Mouse (Mus musculus) E14TG2a.4 (cell line): ENCODE measurements around the gene Nav1.
"Not testable (repeated sequence)": the region's sequence is repeated elsewhere in the genome, so short reads cannot be mapped to it uniquely, and the experiment has no call there.

Experiments used
- H3K27me3 ChIP-seq: 2 replicates; pipeline ENCODE4 v1.6.1; 2014; ENCODE audit warnings: low read length, control low read depth; ENCODE audit not compliant: insufficient read depth
- H3K36me3 ChIP-seq: 2 replicates; pipeline ENCODE4 v1.6.1; 2014; ENCODE audit warnings: low read length, control low read depth; ENCODE audit not compliant: insufficient read depth
- H3K4me1 ChIP-seq: replicated peaks from 2 replicates; pipeline ENCODE4 v1.6.1; 2014; ENCODE audit warnings: low read depth, low read length, control low read depth
- H3K4me3 ChIP-seq: replicated peaks from 2 replicates; pipeline ENCODE4 v1.5.1; 2014; ENCODE audit warnings: mild to moderate bottlenecking, low read length
- H3K9me3 ChIP-seq: 2 replicates; pipeline ENCODE4 v1.6.1; 2014; ENCODE audit warnings: low read length, control low read depth
- CTCF ChIP-seq: conservative IDR thresholded peaks from 2 replicates; pipeline ENCODE4 v1.5.1; 2014; ENCODE audit warnings: low read length
- NANOG ChIP-seq: IDR thresholded peaks from 2 replicates; pipeline ENCODE4 v1.6.1; 2014; ENCODE audit warnings: borderline replicate concordance, low read length, mixed read lengths
- POU5F1 ChIP-seq: IDR thresholded peaks from 2 replicates; pipeline ENCODE4 v1.6.1; 2014; ENCODE audit warnings: low read length, borderline replicate concordance

The Nav1 gene

DNA sequence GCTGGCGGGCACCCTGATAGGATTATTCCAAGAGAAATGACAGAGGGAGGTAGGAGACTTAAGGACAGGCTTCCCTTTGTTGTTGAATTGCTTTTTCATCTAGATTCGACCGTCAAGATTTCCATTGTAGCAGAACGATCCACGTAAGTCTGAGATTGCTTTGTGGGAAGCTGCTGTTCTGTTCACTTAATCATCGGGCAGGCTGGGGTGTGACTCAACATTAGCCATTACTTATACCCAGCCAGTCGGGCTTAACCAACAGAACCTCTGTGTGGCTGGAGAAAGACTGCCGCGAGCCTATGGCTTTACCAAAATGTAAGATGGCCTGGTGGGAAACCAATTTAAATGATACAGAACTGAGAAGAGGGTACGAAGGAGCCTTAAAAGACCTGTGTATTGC, 114.7 kb downstream of the Nav1 start:
- no peaks in the 10 kb centered on the region for H3K9me3 ChIP-seq
- TF ChIP-seq POU5F1 (no peak), CTCF (no peak), NANOG (no peak)

DNA sequence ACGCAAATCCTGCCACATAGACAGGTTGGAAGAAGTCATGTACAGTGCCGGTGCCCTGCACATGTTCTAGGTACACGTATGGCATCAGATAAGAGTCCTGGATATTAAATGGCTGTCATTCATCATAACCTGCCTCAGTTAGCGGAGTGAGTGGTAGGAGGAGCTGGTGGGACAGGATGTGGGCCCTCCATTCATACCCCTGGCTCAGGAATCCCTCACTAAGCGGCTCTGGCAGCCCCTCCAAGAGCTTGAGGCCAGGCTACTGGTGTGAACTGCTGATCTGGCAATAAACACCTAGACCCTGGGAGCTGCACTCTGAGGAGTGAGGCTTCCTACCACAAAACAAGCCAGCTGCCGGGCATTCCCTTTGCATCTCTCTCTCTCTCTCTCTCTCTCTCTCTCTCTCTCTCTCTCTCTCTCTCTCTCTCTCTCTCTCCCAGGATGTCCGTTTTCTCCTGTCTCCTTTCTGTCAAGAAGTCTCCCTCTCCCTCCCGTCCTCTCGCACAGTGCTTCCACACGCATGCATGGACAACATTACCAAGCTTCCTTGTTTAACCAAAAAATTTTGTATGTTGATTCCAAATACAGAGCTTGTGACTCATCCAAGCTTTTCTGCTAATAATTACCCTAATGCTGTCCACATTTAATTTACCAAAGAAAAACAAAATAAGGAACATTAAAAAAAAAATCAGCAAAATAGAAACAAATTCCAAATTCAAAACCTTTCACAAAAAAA, 116.0 kb downstream of the Nav1 start:
- TF ChIP-seq POU5F1 (no peak), CTCF (no peak), NANOG (no peak)
- H3K4me1 ChIP-seq = peaks cover 56% of the 10 kb centered on the region
- no peaks in the 10 kb centered on the region for H3K9me3 ChIP-seq
- H3K27me3 ChIP-seq = no peaks in the 10 kb centered on the region
- H3K36me3 ChIP-seq = peaks cover 7% of the 10 kb centered on the region; the same call in 1 of the 2 replicates
- no peak overlapping the region for H3K4me3 ChIP-seq

More for the DNA sequence above, 114.7 kb downstream of the Nav1 start:
- Histone ChIP-seq H3K4me1 (peaks cover 57% of the 10 kb centered on the region), H3K4me3 (no peak overlapping the region), H3K36me3 (peaks cover 4% of the 10 kb centered on the region; the same call in 1 of the 2 replicates), H3K27me3 (no peaks in the 10 kb centered on the region)

DNA sequence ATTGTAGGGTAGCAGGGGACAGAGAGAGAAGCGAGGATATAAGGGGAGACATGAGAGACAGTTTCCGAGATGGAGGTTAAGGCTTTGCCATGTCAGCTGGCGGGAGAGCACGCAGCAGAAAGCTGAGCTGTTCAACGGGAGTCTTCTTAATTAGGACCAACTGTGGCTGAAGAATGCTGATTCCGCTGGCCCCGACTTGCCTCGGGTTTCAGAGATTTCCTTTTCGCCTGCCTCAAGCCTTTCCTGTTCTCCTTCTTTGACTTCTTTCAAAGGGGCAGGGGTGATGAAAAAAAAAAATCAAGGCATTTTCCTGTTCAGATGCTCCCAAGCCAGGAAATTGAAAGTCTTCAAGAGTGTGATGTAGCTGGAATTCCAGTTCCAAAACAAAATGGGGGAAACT, 118.2 kb downstream of the Nav1 start:
- H3K27me3 ChIP-seq = no peaks in the 10 kb centered on the region
- H3K4me3 ChIP-seq = no peak overlapping the region
- H3K9me3 ChIP-seq = no peaks in the 10 kb centered on the region
- peaks cover 6% of the 10 kb centered on the region; the same call in 1 of the 2 replicates for H3K36me3 ChIP-seq
- no peak for TF ChIP-seq POU5F1
- TF ChIP-seq NANOG = no peak
- TF ChIP-seq CTCF = no peak
- H3K4me1 ChIP-seq = peaks cover 50% of the 10 kb centered on the region

- H3K36me3 ChIP-seq = peaks cover 3% of the 10 kb centered on the region; the same call in 1 of the 2 replicates
- TF ChIP-seq NANOG = no peak
- no peak for TF ChIP-seq CTCF
- no peak for TF ChIP-seq POU5F1
- no peaks in the 10 kb centered on the region for H3K27me3 ChIP-seq
- H3K9me3 ChIP-seq = no peaks in the 10 kb centered on the region
- no peak overlapping the region for H3K4me3 ChIP-seq
- H3K4me1 ChIP-seq = peaks cover 33% of the 10 kb centered on the region
These were observed 121.9 kb downstream of the Nav1 start for GRCm38 (mm10) chr1:135485179-135485578.

DNA sequence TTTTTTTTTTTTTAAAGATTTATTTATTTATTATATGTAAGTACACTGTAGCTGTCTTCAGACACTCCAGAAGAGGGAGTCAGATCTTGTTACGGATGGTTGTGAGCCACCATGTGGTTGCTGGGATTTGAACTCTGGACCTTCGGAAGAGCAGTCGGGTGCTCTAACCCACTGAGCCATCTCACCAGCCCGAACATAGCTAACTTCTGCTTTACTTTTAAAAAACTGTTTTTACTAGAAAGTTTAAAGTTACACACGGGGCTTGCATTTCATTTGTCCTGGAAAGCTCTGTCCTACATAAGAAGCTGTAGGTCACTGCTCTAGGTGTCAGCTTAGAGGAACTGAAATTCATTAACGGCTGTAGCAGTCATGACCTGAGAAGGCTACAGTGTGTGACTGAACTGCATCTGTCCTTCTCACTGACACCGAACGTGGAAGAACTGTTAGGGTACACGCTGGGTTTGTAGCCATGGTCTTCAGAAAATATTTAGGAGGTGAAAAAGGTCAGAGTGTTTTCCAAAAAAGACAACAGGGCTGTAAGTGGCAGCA, 122.5 kb downstream of the Nav1 start:
- H3K9me3 ChIP-seq = not testable (repeated sequence)

DNA sequence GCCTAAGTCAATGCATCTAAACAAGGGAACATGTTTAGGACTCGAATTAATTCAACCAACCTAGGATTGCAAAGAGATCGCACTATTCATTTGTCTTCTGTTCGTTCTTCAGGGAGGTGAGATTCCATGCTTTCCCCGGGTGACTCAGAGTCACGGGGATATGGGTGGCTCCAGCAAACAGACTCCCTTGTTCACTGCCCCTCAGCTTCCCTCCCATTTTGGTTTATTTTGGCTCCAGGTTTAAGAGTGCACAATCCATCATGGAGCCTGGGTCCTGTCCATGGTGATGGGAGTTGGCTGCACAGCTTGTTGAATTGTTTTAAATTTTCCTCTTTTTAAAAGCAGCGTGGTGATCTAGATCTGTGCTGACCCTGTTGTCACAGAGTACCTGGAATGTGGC, 123.1 kb downstream of the Nav1 start:
- Histone ChIP-seq H3K4me1 (peaks cover 29% of the 10 kb centered on the region), H3K9me3 (no peaks in the 10 kb centered on the region), H3K4me3 (no peak overlapping the region), H3K36me3 (peaks cover 3% of the 10 kb centered on the region; the same call in 1 of the 2 replicates), H3K27me3 (no peaks in the 10 kb centered on the region)
- no peak for TF ChIP-seq NANOG

More for the DNA sequence above, 122.5 kb downstream of the Nav1 start:
- not testable (repeated sequence) for H3K27me3 ChIP-seq, H3K36me3 ChIP-seq, H3K4me3 ChIP-seq
- H3K4me1 ChIP-seq = peaks cover 33% of the 10 kb centered on the region

- Histone ChIP-seq H3K9me3 (no peaks in the 10 kb centered on the region), H3K4me3 (no peak overlapping the region), H3K27me3 (no peaks in the 10 kb centered on the region), H3K36me3 (peaks cover 3% of the 10 kb centered on the region; the same call in 1 of the 2 replicates), H3K4me1 (peaks cover 31% of the 10 kb centered on the region)
- no peak for TF ChIP-seq NANOG
- TF ChIP-seq CTCF = no peak
- no peak for TF ChIP-seq POU5F1
These were observed 124.4 kb downstream of the Nav1 start for GRCm38 (mm10) chr1:135482666-135483065.

GRCm38 (mm10) chr1:135481656-135482055, 125.4 kb downstream of the Nav1 start:
- H3K27me3 ChIP-seq = no peaks in the 10 kb centered on the region
- H3K36me3 ChIP-seq = no peaks in the 10 kb centered on the region
- H3K4me1 ChIP-seq = peaks cover 31% of the 10 kb centered on the region
- no peak overlapping the region for H3K4me3 ChIP-seq
- no peak for TF ChIP-seq NANOG
- no peaks in the 10 kb centered on the region for H3K9me3 ChIP-seq

DNA sequence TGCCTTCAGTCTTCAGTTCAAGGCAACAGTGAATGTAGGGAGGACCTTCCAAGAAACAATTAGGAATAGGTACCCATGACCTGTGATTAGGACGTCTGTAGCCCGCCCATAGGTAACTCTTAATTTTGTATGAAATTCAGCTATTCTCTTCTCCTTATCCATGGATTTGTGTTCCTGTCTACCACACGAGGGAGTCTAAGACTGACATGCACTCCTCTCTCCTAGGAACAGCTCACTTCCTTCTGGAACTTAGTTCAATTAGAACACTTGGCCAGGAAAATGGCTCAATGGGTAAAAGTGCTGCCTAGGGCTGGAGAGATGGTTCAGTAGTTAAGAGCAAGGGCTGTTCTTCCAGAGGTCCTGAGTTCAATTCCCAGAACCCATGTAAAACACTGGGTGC, 126.3 kb downstream of the Nav1 start:
- Histone ChIP-seq H3K36me3 (no peaks in the 10 kb centered on the region), H3K27me3 (no peaks in the 10 kb centered on the region), H3K9me3 (no peaks in the 10 kb centered on the region), H3K4me1 (peaks cover 25% of the 10 kb centered on the region), H3K4me3 (no peak overlapping the region)
- TF ChIP-seq CTCF (no peak), NANOG (no peak), POU5F1 (no peak)

DNA sequence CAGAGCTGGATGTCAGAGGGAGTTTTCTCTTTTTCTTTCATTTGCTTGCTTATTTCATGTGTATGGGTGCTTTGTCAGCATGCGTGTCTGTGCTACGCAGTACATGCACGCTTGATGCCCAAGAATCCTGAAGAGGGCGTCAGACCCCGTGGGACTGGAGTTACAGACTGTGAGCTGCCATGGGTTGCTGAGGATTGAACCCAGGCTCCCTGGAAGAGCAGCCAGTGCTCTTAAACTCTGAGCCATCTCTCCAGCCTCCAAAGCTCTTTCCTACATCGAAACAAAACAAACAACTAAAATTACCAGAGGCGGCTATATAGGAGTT, 131.6 kb downstream of the Nav1 start:
- H3K27me3 ChIP-seq = peaks cover 4% of the 10 kb centered on the region; the same call in 1 of the 2 replicates
- no peaks in the 10 kb centered on the region for H3K9me3 ChIP-seq
- peaks cover 16% of the 10 kb centered on the region for H3K36me3 ChIP-seq
- no peak for TF ChIP-seq NANOG
- TF ChIP-seq CTCF = no peak
- no peak for TF ChIP-seq POU5F1
- H3K4me1 ChIP-seq = peaks cover 42% of the 10 kb centered on the region
- no peak overlapping the region for H3K4me3 ChIP-seq
